Mouse (Mus musculus) C3H10T1/2 (cell line): ENCODE data around the gene Slc45a1. TPM values are rescaled to one million over a fixed set of nuclear protein-coding genes. Genes with fewer than 3 reads are reported as not detected.

ENCODE experiments used
- polyA plus RNA-seq, 2 experiments: library from polyadenylated mRNA; unstranded; fragments of >200 nt; fragmentation: generic; extraction: Trizol; gene quantifications; one replicate each; pipeline ENCODE4 v1.2.1; 2012; ENCODE audit warnings: missing spikeins in 2 of 2

The Slc45a1 gene
- polyA plus RNA-seq, result under 1 TPM in 1 of 2 experiments, not detected in 1; 0.01 TPM

GRCm38 (mm10) chr4:150651390-150652277 is at the start of gene Slc45a1:
Slc45a1 (minus strand) TSS chr4:150652174.

Other genes starting within 250 kb of the Slc45a1 start
- gene Errfi1, start 201.7 kb upstream of the Slc45a1 start, polyA plus RNA-seq, result 10 to 100 TPM in 1 of 2 experiments, 1 to 10 TPM in 1; 5.1 to 15.9 TPM